Mouse (Mus musculus) lung, postnatal 0 days (tissue): ENCODE data around the gene Flrt2.

Experiments
- CTCF ChIP-seq: IDR thresholded peaks from 2 replicates; pipeline ENCODE4 v1.5.1; 2016; ENCODE audit warnings: antibody characterized with exemption, mild to moderate bottlenecking
- EP300 ChIP-seq: IDR thresholded peaks from 2 replicates; pipeline ENCODE4 v1.6.1; 2016; ENCODE audit warnings: antibody characterized with exemption, mild to moderate bottlenecking, control low read depth

DNA sequence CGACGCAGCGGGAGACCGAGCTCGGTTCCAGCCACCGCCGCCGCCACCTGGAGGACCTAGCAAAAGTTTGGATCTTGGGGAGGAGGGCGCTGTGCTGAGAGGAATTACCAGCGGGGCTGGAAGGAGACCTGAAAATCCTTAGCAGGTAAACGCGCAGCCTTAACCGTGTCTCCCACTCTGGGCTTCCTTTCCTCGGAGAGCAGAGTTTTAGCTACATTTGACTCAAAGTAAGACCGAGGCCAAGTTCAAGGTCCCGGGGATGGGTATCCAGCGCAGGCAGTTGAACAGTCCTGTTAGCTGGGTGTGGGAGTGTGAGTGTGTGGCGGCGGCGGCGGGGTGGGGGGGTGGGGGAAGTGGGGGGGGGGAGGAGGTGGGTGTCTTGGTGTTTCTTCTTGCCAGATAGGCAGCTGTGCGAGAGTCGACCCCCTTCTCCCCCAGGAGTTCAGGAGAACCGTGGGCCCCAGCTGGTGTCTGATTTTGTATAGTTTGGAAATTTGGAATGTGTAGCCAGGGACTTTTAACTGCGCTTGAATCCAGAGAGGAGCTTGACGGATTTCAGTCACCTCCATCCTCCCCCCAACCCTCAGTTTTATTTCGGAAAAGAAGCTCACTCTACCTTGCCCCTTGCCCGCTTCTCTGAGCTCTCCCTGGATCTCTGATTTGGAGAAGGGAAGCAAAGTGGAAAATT lies 4.0 kb downstream of the Flrt2 start:
- TF ChIP-seq EP300 (no peak), CTCF (no peak)
